Mouse (Mus musculus): ENCODE results near the gene Phf19.

GRCm38 (mm10) chr2:34913218-34914068 lies at the start of gene Phf19:
- TF ChIP-seq CTCF (IDR thresholded peaks at IDR 0.05; ENCODE audit: control insufficient read depth, insufficient read depth, insufficient read length) (no peak), MYOD1 (IDR thresholded peaks at IDR 0.05; ENCODE audit: control insufficient read depth, insufficient read length, low read depth) (no peak), USF1 (IDR thresholded peaks at IDR 0.05; ENCODE audit: low read depth) (no peak), CEBPB (IDR thresholded peaks at IDR 0.05; ENCODE audit: low read depth) (no peak), MYOG (IDR thresholded peaks at IDR 0.05; ENCODE audit: control insufficient read depth, extremely low read depth, insufficient read length) (no peak)

All from C2C12 (cell line).